Mouse (Mus musculus) v-Abl transformed pro-B cells (cell line): ENCODE results near the gene Caprin2.

Experiments
- in situ Hi-C, 2 experiments: fragments of 400-800 bp; cut with MboI; formaldehyde crosslinking; loops; one replicate each; pipeline ENCODE4 v1.15.1; 2025; ENCODE audit not compliant: unreplicated experiment in 2 of 2

Gene Caprin2

GRCm38 (mm10) chr6:148873911-148874310 is 22.1 kb downstream of the Caprin2 start:
- in situ Hi-C loops, result no loop called here

GRCm38 (mm10) chr6:148845629-148846028 is 50.4 kb downstream of the Caprin2 start:
- in situ Hi-C loops, result no loop called here

- in situ Hi-C loops, result no loop called here
Measured at GRCm38 (mm10) chr6:148841760-148842159, 54.3 kb downstream of the Caprin2 start.

DNA sequence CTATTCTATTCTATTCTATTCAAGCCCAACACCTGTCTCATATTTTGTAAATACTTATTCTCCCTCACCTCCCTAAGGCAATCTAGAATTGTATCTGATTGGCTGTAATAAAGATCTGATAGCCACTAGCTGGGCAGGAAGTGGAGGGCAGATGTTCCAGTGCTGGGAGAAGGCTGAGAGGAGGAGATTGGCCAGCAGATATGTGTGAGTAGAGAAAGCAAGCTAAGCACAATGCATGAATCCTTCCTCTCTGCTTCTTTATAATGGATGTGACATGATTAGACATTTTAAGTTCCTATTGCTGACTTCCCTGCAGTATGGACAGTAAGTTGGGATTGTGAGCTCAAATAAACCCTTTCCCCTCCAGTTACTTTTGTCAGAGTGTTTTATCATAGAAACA is 57.6 kb downstream of the Caprin2 start:
- in situ Hi-C loops, result no loop called here

GRCm38 (mm10) chr6:148831728-148832121 is 64.3 kb downstream of the Caprin2 start:
- in situ Hi-C loops, result no loop called here

GRCm38 (mm10) chr6:148830748-148831727 is 65.0 kb downstream of the Caprin2 start, which contains the start of gene Ipo8:
TSS of gene Ipo8 (minus strand) at chr6:148831467.
- in situ Hi-C loops, result no loop called here

DNA sequence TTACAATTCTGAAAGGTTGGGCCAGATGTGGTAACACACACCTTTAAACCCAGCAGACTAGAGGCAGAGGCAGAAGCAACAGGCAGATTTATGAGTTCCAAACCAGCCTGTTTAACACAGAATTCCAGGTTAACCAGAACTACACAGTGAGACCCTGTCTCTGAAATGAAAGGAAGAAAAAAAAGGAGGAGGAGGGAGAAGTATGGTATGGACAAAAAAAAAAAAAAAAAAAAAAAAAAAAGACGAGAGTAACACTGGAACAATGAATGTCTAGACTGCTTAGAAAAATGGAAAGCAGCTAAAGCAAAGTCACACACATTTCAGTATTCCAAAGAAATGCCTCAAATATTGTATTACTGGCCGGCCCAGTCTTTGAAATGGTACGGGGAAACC is 65.7 kb downstream of the Caprin2 start:
- in situ Hi-C loops, result no loop called here

DNA sequence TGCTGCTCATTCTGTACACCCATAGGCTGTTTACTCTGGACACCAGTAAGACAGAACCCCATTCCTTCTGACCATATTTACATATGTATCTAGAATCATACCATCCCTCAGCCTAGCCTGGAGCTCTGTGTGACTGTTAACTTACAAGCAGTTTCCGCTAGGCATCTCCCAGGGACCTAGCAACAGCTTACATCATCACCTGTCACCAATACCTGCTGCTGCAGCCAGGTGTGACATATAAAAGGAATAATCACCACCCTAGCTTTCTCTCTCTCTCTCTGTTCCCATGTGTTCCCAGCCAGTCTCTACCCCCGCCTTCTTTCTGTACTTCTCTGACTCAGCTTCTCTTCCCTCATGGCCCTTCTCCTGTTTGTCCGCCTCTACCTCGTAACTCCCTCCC is 69.9 kb downstream of the Caprin2 start:
- in situ Hi-C loops, result no loop called here

- in situ Hi-C loops, result no loop called here
Measured at GRCm38 (mm10) chr6:148818624-148819343, 77.3 kb downstream of the Caprin2 start.

- in situ Hi-C loops, result no loop called here
Measured at GRCm38 (mm10) chr6:148816751-148817150, 79.3 kb downstream of the Caprin2 start.

- in situ Hi-C loops, result no loop called here
Measured at GRCm38 (mm10) chr6:148811117-148811516, 84.9 kb downstream of the Caprin2 start.

GRCm38 (mm10) chr6:148799773-148800172 is 96.3 kb downstream of the Caprin2 start:
- in situ Hi-C loops, result no loop called here

- in situ Hi-C loops, result no loop called here
Measured at GRCm38 (mm10) chr6:148795145-148795544, 100.9 kb downstream of the Caprin2 start.
